Mouse (Mus musculus): ENCODE data around the gene Rbpj. TPM values are rescaled to one million over a fixed set of nuclear protein-coding genes. Genes with fewer than 3 reads are reported as not detected.

The Rbpj gene
- total and polyA plus RNA-seq, 2 experiments from 2014 or later, result 17.6 to 22.4 TPM

GRCm38 (mm10) chr5:53656596-53656995 is 190.6 kb downstream of the Rbpj start:
- no peaks in the 10 kb centered on the region for H3K9me3 ChIP-seq (ENCODE audit: low read length)
- no peak overlapping the region for H3K4me3 ChIP-seq (ENCODE audit: low read length)
- no peak for DNase-seq (ENCODE audit: low spot score)
- no peak for ATAC-seq
- TF ChIP-seq CTCF (IDR thresholded peaks at IDR 0.05; ENCODE audit: low read depth), result no peak
- peaks cover 9% of the 10 kb centered on the region; the same call in 1 of the 2 replicates for H3K36me3 ChIP-seq (ENCODE audit: insufficient read depth, low read length)
- no peak overlapping the region for H3K9ac ChIP-seq (replicated peaks; ENCODE audit: low read length)
- no peak overlapping the region for H3K4me2 ChIP-seq (ENCODE audit: low read depth, low read length)
- H3K27me3 ChIP-seq (ENCODE audit: insufficient read depth, low read length), result no peaks in the 10 kb centered on the region
- no peaks in the 10 kb centered on the region for H3K4me1 ChIP-seq (ENCODE audit: insufficient read depth, low read length)
- no peak overlapping the region for H3K27ac ChIP-seq
- WGBS, result 22% methylated on average over 1 of the region's 1 CpGs

- Histone ChIP-seq H3K9ac (replicated peaks; ENCODE audit: low read length) (no peak overlapping the region), H3K4me1 (ENCODE audit: insufficient read depth, low read length) (no peaks in the 10 kb centered on the region), H3K4me2 (ENCODE audit: low read depth, low read length) (no peak overlapping the region), H3K36me3 (ENCODE audit: insufficient read depth, low read length) (peaks cover 4% of the 10 kb centered on the region; the same call in 1 of the 2 replicates), H3K27me3 (ENCODE audit: insufficient read depth, low read length) (no peaks in the 10 kb centered on the region), H3K4me3 (ENCODE audit: low read length) (no peak overlapping the region), H3K27ac (no peak overlapping the region), H3K9me3 (ENCODE audit: low read length) (no peaks in the 10 kb centered on the region)
- 74% methylated on average over 6 of the region's 6 CpGs for WGBS
- TF ChIP-seq CTCF (IDR thresholded peaks at IDR 0.05; ENCODE audit: low read depth), result peak; percentile 79
- DNase-seq (ENCODE audit: low spot score) (peak; percentile 72), ATAC-seq (peak; percentile 79)
These were observed 192.0 kb downstream of the Rbpj start for GRCm38 (mm10) chr5:53657925-53658324.

- H3K9ac ChIP-seq (replicated peaks; ENCODE audit: low read length), result no peak overlapping the region
- 82% methylated on average over 2 of the region's 2 CpGs for WGBS
- no peak overlapping the region for H3K4me2 ChIP-seq (ENCODE audit: low read depth, low read length)
- TF ChIP-seq CTCF (IDR thresholded peaks at IDR 0.05; ENCODE audit: low read depth), result no peak
- H3K36me3 ChIP-seq (ENCODE audit: insufficient read depth, low read length), result no peaks in the 10 kb centered on the region
- H3K27me3 ChIP-seq (ENCODE audit: insufficient read depth, low read length), result no peaks in the 10 kb centered on the region
- no peaks in the 10 kb centered on the region for H3K4me1 ChIP-seq (ENCODE audit: insufficient read depth, low read length)
- H3K9me3 ChIP-seq (ENCODE audit: low read length), result no peaks in the 10 kb centered on the region
- H3K4me3 ChIP-seq (ENCODE audit: low read length), result no peak overlapping the region
- ATAC-seq (no peak), DNase-seq (ENCODE audit: low spot score) (no peak)
- H3K27ac ChIP-seq, result no peak overlapping the region
These were observed 195.6 kb downstream of the Rbpj start for GRCm38 (mm10) chr5:53661508-53661907.

GRCm38 (mm10) chr5:53662413-53662812 is 196.5 kb downstream of the Rbpj start:
- 59% methylated on average over 1 of the region's 1 CpGs for WGBS
- no peaks in the 10 kb centered on the region for H3K4me1 ChIP-seq (ENCODE audit: insufficient read depth, low read length)
- H3K27ac ChIP-seq, result no peak overlapping the region
- TF ChIP-seq CTCF (IDR thresholded peaks at IDR 0.05; ENCODE audit: low read depth), result no peak
- DNase-seq (ENCODE audit: low spot score), result no peak
- H3K9me3 ChIP-seq (ENCODE audit: low read length), result no peaks in the 10 kb centered on the region
- no peak for ATAC-seq
- no peaks in the 10 kb centered on the region for H3K36me3 ChIP-seq (ENCODE audit: insufficient read depth, low read length)
- H3K27me3 ChIP-seq (ENCODE audit: insufficient read depth, low read length), result no peaks in the 10 kb centered on the region
- H3K9ac ChIP-seq (replicated peaks; ENCODE audit: low read length), result no peak overlapping the region
- H3K4me2 ChIP-seq (ENCODE audit: low read depth, low read length), result no peak overlapping the region
- H3K4me3 ChIP-seq (ENCODE audit: low read length), result no peak overlapping the region

- no peak overlapping the region for H3K4me2 ChIP-seq (ENCODE audit: low read depth, low read length)
- H3K4me1 ChIP-seq (ENCODE audit: insufficient read depth, low read length), result no peaks in the 10 kb centered on the region
- DNase-seq (ENCODE audit: low spot score), result no peak
- no peak for ATAC-seq
- H3K36me3 ChIP-seq (ENCODE audit: insufficient read depth, low read length), result no peaks in the 10 kb centered on the region
- H3K27ac ChIP-seq, result no peak overlapping the region
- no peak for TF ChIP-seq CTCF (IDR thresholded peaks at IDR 0.05; ENCODE audit: low read depth)
- no peaks in the 10 kb centered on the region for H3K9me3 ChIP-seq (ENCODE audit: low read length)
- H3K9ac ChIP-seq (replicated peaks; ENCODE audit: low read length), result no peak overlapping the region
- H3K4me3 ChIP-seq (ENCODE audit: low read length), result no peak overlapping the region
- no peaks in the 10 kb centered on the region for H3K27me3 ChIP-seq (ENCODE audit: insufficient read depth, low read length)
These were observed 197.7 kb downstream of the Rbpj start for GRCm38 (mm10) chr5:53663665-53664064.

- H3K9ac ChIP-seq (replicated peaks; ENCODE audit: low read length), result no peak overlapping the region
- DNase-seq (ENCODE audit: low spot score), result no peak
- no peak overlapping the region for H3K27ac ChIP-seq
- no peaks in the 10 kb centered on the region for H3K4me1 ChIP-seq (ENCODE audit: insufficient read depth, low read length)
- H3K27me3 ChIP-seq (ENCODE audit: insufficient read depth, low read length), result no peaks in the 10 kb centered on the region
- no peak overlapping the region for H3K4me3 ChIP-seq (ENCODE audit: low read length)
- H3K36me3 ChIP-seq (ENCODE audit: insufficient read depth, low read length), result no peaks in the 10 kb centered on the region
- no peak for ATAC-seq
- no peaks in the 10 kb centered on the region for H3K9me3 ChIP-seq (ENCODE audit: low read length)
- no peak overlapping the region for H3K4me2 ChIP-seq (ENCODE audit: low read depth, low read length)
- no peak for TF ChIP-seq CTCF (IDR thresholded peaks at IDR 0.05; ENCODE audit: low read depth)
- WGBS, result 92% methylated on average over 5 of the region's 5 CpGs
These were observed 202.1 kb downstream of the Rbpj start for GRCm38 (mm10) chr5:53668021-53668420.

- Histone ChIP-seq H3K4me3 (ENCODE audit: low read length) (no peak overlapping the region), H3K4me2 (ENCODE audit: low read depth, low read length) (no peak overlapping the region), H3K27me3 (ENCODE audit: insufficient read depth, low read length) (no peaks in the 10 kb centered on the region), H3K9ac (replicated peaks; ENCODE audit: low read length) (no peak overlapping the region), H3K9me3 (ENCODE audit: low read length) (no peaks in the 10 kb centered on the region), H3K4me1 (ENCODE audit: insufficient read depth, low read length) (no peaks in the 10 kb centered on the region), H3K27ac (no peak overlapping the region), H3K36me3 (ENCODE audit: insufficient read depth, low read length) (no peaks in the 10 kb centered on the region)
- DNase-seq (ENCODE audit: low spot score) (no peak), ATAC-seq (no peak)
- no peak for TF ChIP-seq CTCF (IDR thresholded peaks at IDR 0.05; ENCODE audit: low read depth)
- WGBS, result 90% methylated on average over 10 of the region's 10 CpGs
These were observed 204.5 kb downstream of the Rbpj start for GRCm38 (mm10) chr5:53670321-53670938.

Data from hindbrain, postnatal 0 days (tissue).